Mouse (Mus musculus) midbrain, embryonic 11.5 days (tissue): Measurements from ENCODE around the gene Stk16. TPM values are rescaled to one million over a fixed set of nuclear protein-coding genes. Genes with fewer than 3 reads are reported as not detected.

Experiments
- ATAC-seq: fragments of 200-750 bp; cut with Nextera tagmentation; 2 replicates; pipeline ENCODE4 v1.8.0; 2017; ENCODE audit warnings: moderate TSS enrichment, moderate library complexity; ENCODE audit not compliant: low FRiP score
- DNase-seq: peaks from one replicate; pipeline ENCODE4 v3.0.0; 2015; ENCODE audit warnings: low spot score; ENCODE audit errors: missing footprints
- H3K27ac ChIP-seq: fragments of 300-500 bp; sonication (generic); 2 replicates; pipeline ENCODE4 v1.5.1; 2014; ENCODE audit warnings: low read depth, low read length
- H3K27me3 ChIP-seq: fragments of 300-500 bp; sonication (generic); 2 replicates; pipeline ENCODE4 v1.6.1; 2014; ENCODE audit warnings: mild to moderate bottlenecking, low read length, moderate library complexity, mixed read lengths; ENCODE audit not compliant: control insufficient read depth, insufficient read depth
- H3K36me3 ChIP-seq: fragments of 300-500 bp; sonication (generic); 2 replicates; pipeline ENCODE4 v1.6.1; 2014; ENCODE audit warnings: mild to moderate bottlenecking, low read length, moderate library complexity, mixed read lengths; ENCODE audit not compliant: control insufficient read depth, insufficient read depth
- H3K4me1 ChIP-seq: fragments of 300-500 bp; sonication (generic); 2 replicates; pipeline ENCODE4 v1.6.1; 2014; ENCODE audit warnings: low read length; ENCODE audit not compliant: control insufficient read depth, insufficient read depth
- H3K4me2 ChIP-seq: fragments of 300-500 bp; sonication (generic); 2 replicates; pipeline ENCODE4 v1.6.1; 2014; ENCODE audit warnings: mild to moderate bottlenecking, moderate library complexity
- H3K4me3 ChIP-seq: fragments of 300-500 bp; sonication (generic); 2 replicates; pipeline ENCODE4 v1.5.1; 2014; ENCODE audit warnings: low read depth, low read length
- H3K9ac ChIP-seq: fragments of 300-500 bp; sonication (generic); 2 replicates; pipeline ENCODE4 v1.6.1; 2014; ENCODE audit warnings: low read length
- H3K9me3 ChIP-seq: fragments of 300-500 bp; sonication (generic); 2 replicates; pipeline ENCODE4 v1.6.1; 2016; ENCODE audit warnings: low read length; ENCODE audit not compliant: control insufficient read depth
- WGBS: fragments of 180-500 bp; shearing (Covaris S2); extraction: QIAGEN DNeasy Blood & Tissue Kit; methylation state at CpG from one replicate; pipeline ENCODE4 v1.1.7; 2014; 5-methylcytosine and 5-hydroxymethylcytosine counted together
- polyA plus RNA-seq: library from polyadenylated mRNA; unstranded; fragments of >200 nt; fragmentation: Nextera tagmentation; extraction: Ambion mirVana; gene quantifications from 2 replicates; pipeline ENCODE4 v1.2.1, GENCODE M21; 2014

Gene Stk16
- 110 and 116 TPM in 2 replicates for polyA plus RNA-seq

DNA sequence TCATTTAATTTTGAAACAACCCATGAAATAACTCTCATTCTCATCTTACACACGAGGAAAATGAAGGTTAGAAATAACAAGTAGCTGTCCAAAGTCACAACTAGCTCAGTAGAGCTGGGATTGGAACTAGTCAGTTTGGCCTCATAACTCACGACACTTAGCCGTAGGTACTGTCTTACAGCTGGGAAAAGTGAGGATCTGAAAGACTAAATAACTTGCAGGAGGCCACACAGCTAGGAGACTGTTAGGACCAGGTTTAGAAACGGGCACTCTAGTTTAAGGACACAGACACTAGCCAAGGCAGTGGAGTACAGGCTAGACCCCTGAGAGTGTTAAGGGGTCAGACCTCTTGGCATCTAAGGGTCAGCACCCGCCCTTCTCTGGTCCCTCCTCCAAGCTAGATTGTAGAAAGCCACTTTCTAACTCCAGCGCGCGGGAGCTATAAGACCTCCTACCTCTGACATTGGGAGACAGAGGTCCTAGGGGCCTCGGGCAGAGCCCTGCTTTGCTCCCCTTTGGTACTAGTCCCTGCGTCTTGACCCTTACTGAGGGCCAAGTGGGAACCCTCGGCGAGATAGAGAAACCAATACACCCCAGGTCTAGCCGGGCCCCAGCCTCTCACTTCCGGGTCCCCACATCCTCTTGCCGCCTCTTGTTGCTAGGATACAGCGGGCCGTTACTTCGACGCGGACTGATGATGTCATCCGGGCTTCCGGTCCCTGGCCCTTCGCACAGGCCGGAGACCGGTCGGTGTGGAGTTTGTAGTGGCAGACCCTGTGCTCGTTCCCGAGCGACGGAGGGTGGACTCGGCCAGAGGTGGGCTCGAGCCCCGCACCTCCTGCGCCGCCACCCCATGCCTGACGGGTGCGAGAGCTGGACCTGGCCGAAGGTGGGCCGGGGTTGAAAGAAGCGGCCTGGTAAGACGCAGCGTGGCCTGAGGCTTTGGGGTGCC, at the start of gene Stk16, which contains the start of gene Glb1l:
Gene Stk16, plus strand, starts transcription at position 703 of the 952 bp plus-strand sequence.
Gene Glb1l, minus strand, starts transcription at position 678 of the 952 bp plus-strand sequence.
- Histone ChIP-seq H3K27me3 (peaks cover 2% of the 10 kb centered on the region; the same call in 1 of the 2 replicates), H3K4me2 (peak within 1 kb of the TSS; percentile 95), H3K4me3 (peak within 1 kb of the TSS; percentile 99), H3K36me3 (peaks cover 4% of the 10 kb centered on the region; the same call in 1 of the 2 replicates), H3K9ac (peak within 1 kb of the TSS; percentile 95), H3K9me3 (no peaks in the 10 kb centered on the region), H3K4me1 (peaks cover 20% of the 10 kb centered on the region), H3K27ac (no peak within 1 kb of the TSS)
- DNase-seq (peak; percentile 99), ATAC-seq (peak; percentile 98)
- 6% methylated on average over 42 of the region's 42 CpGs for WGBS

DNA sequence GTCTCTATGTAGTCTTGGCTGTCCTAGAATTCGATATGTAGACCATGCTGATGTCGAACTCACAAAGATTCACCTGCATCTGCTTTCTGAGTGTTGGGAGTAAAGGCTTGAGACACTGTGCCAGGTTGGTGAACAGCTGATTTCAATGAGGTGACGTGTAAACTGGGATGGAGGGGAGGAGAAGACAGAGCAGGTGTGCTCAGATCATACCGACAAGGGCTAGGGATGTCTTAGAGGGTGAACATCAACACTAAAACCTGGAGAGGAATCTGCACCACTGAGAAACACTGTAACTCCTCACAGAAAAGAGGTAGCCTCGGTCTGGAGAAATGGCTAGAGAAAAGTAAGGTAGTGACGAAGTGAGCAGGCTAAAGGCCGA, 42.6 kb upstream of the Stk16 start:
- ATAC-seq (peak; percentile 53; the same call in 1 of the 2 replicates), DNase-seq (no peak)
- Histone ChIP-seq H3K27me3 (no peaks in the 10 kb centered on the region), H3K27ac (no peak overlapping the region; the same call in 1 of the 2 replicates), H3K9ac (peak overlapping the region; percentile 63; the same call in 1 of the 2 replicates), H3K9me3 (no peaks in the 10 kb centered on the region), H3K36me3 (peaks cover 6% of the 10 kb centered on the region; the same call in 1 of the 2 replicates), H3K4me1 (peaks cover 8% of the 10 kb centered on the region), H3K4me2 (peak overlapping the region; percentile 59), H3K4me3 (peak overlapping the region; percentile 66)
- WGBS: 10% methylated on average over 7 of the region's 7 CpGs

- Histone ChIP-seq H3K27ac (peak within 1 kb of the TSS; percentile 60), H3K4me1 (peaks cover 8% of the 10 kb centered on the region), H3K4me2 (peak within 1 kb of the TSS; percentile 59), H3K9me3 (no peaks in the 10 kb centered on the region), H3K4me3 (peak within 1 kb of the TSS; percentile 66), H3K36me3 (peaks cover 10% of the 10 kb centered on the region; the same call in 1 of the 2 replicates), H3K27me3 (no peaks in the 10 kb centered on the region), H3K9ac (peak within 1 kb of the TSS; percentile 63)
- ATAC-seq (peak; percentile 97), DNase-seq (peak; percentile 99)
- 1% methylated on average over 56 of the region's 59 CpGs for WGBS
Observed at GRCm38 (mm10) chr1:75168472-75169464, 41.9 kb upstream of the Stk16 start, which contains the start of gene Zfand2b. TSS of gene Zfand2b (plus strand) at chr1:75168646.

DNA sequence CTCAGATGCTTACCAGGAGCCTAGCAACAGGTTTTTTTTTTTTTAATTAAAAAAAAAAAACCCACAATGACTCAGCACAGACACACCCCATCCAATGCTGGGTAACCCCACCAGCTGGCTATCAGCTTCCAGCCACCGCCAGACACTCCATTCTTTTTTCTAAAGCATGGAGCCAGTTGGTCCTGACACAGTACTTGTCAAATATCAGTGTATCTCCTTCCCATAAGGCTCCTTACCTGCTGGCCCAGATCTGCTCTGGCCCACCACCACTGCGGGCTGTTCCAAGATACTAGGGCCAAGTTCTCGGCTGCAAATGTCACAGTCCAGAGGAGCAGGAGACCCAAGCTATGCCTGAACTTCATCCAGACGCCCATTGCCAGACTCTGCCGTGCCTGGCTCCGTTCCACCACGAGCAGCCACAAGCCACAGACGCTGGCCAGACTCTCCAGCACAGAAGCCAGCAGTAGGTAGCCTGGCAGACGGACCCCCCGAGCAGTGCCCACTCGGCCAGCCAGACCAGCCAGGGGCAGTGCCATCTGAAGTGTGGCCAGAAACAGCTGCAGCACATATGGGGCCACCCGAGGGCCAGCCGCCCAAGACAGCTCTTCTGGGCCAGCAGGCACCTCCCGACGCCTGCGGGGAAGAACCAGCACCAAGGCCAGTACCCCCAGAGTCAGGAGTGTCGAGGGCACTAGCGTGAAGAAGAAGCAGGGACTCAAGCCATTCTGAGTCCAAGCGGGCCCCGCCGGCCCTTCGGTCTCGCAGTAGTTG, 31.1 kb upstream of the Stk16 start:
- peak overlapping the region; percentile 99 for H3K4me2 ChIP-seq

DNA sequence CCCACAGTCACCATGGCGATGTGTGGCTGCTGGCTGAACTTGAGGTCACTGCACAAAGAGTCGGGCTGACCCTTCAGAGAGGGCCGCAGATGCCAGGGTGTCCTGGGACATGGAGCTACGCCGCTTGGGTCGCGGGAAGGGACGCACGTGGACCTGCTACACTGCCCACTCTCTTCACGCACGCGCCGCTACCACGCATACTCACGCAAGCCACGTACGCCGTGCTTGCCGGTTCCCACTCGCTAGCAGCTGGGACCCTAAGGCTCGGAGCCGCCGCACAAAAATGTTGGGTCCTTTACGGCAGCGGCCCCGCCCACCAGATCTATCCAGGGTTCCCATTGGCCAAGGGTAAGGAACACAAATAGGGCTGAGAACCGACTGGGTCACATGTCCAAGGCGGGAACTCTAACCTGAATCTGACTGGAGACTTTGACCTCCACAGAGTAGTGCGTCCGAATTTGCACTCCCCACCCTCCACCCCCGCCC, 30.5 kb upstream of the Stk16 start, which contains the start of gene Abcb6:
Gene Abcb6, minus strand, starts transcription at position 288 of the 486 bp plus-strand sequence.
- ATAC-seq: peak; percentile 93
- Histone ChIP-seq H3K4me1 (peaks cover 16% of the 10 kb centered on the region), H3K4me2 (peak within 1 kb of the TSS; percentile 99), H3K4me3 (peak within 1 kb of the TSS; percentile 58), H3K9me3 (no peaks in the 10 kb centered on the region), H3K36me3 (peaks cover 8% of the 10 kb centered on the region; the same call in 1 of the 2 replicates), H3K27ac (peak within 1 kb of the TSS; percentile 36; the same call in 1 of the 2 replicates), H3K27me3 (no peaks in the 10 kb centered on the region), H3K9ac (peak within 1 kb of the TSS; percentile 63)
- WGBS: under 1% methylated on average over 31 of the region's 31 CpGs
- peak; percentile 98 for DNase-seq

More for the DNA sequence above, 31.1 kb upstream of the Stk16 start:
- Histone ChIP-seq H3K4me1 (peaks cover 16% of the 10 kb centered on the region), H3K4me3 (peak overlapping the region; percentile 58), H3K27ac (peak overlapping the region; percentile 36; the same call in 1 of the 2 replicates), H3K9ac (peak overlapping the region; percentile 63), H3K36me3 (peaks cover 11% of the 10 kb centered on the region; the same call in 1 of the 2 replicates), H3K27me3 (no peaks in the 10 kb centered on the region), H3K9me3 (no peaks in the 10 kb centered on the region)
- ATAC-seq: no peak; the same call in none of the 2 replicates
- no peak for DNase-seq
- 11% methylated on average over 23 of the region's 23 CpGs for WGBS

DNA sequence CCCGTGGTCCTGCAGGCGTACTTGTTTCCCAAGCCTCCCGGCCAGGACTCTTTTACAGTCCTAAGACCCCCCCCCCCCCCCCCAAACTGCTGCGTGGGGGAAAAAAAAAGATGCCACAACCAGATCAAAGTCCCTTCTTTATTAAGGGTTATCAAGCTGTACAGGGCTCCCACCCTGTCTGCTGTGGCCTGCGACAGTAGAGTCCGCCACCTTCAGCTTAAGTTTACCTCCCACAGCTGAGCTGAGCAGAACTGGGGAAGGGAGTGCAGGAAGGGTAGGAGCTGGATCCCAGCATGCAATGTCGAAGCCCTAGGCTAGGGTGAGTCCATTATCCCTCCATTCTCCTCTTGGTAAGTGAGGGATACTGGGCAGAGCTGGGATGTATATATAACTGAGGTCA, 29.9 kb upstream of the Stk16 start:
- H3K4me2 ChIP-seq: peak overlapping the region; percentile 99
- WGBS: 40% methylated on average over 7 of the region's 7 CpGs
- peaks cover 11% of the 10 kb centered on the region; the same call in 1 of the 2 replicates for H3K36me3 ChIP-seq
- DNase-seq (no peak), ATAC-seq (no peak)
- H3K4me1 ChIP-seq: peaks cover 16% of the 10 kb centered on the region
- H3K9me3 ChIP-seq: no peaks in the 10 kb centered on the region
- peak overlapping the region; percentile 58 for H3K4me3 ChIP-seq
- no peak overlapping the region for H3K27ac ChIP-seq
- H3K27me3 ChIP-seq: no peaks in the 10 kb centered on the region
- 0 out of 2 replicates have a peak overlapping the region, but pooled peaks have one; percentile 30 for H3K9ac ChIP-seq

- WGBS: 84% methylated on average over 4 of the region's 4 CpGs
- ATAC-seq (no peak), DNase-seq (no peak)
- Histone ChIP-seq H3K4me2 (no peak overlapping the region), H3K27ac (no peak overlapping the region), H3K9me3 (no peaks in the 10 kb centered on the region), H3K4me3 (no peak overlapping the region), H3K9ac (no peak overlapping the region), H3K36me3 (peaks cover 11% of the 10 kb centered on the region; the same call in 1 of the 2 replicates), H3K4me1 (peaks cover 16% of the 10 kb centered on the region), H3K27me3 (no peaks in the 10 kb centered on the region)
Observed at GRCm38 (mm10) chr1:75181377-75181870, 29.2 kb upstream of the Stk16 start.
